Mouse (Mus musculus) T-helper 1 cell (primary cell): Measurements from ENCODE around the gene Apobr.

ENCODE experiments used
- in situ Hi-C: fragments of 300-600 bp; cut with MboI, MseI; formaldehyde crosslinking; loops from one replicate; pipeline ENCODE4 v1.15.1; 2025; ENCODE audit warnings: high pct_unique_total_duplicates

Apobr gene

GRCm38 (mm10) chr7:126584506-126584977 is at the start of gene Apobr:
Gene Apobr, plus strand, starts transcription at chr7:126584942.
- in situ Hi-C loops = no loop called here

GRCm38 (mm10) chr7:126535766-126536165 is 49.0 kb upstream of the Apobr start:
- in situ Hi-C loops = no loop called here

- in situ Hi-C loops = no loop called here
Observed at GRCm38 (mm10) chr7:126536466-126536865, 48.3 kb upstream of the Apobr start.

DNA sequence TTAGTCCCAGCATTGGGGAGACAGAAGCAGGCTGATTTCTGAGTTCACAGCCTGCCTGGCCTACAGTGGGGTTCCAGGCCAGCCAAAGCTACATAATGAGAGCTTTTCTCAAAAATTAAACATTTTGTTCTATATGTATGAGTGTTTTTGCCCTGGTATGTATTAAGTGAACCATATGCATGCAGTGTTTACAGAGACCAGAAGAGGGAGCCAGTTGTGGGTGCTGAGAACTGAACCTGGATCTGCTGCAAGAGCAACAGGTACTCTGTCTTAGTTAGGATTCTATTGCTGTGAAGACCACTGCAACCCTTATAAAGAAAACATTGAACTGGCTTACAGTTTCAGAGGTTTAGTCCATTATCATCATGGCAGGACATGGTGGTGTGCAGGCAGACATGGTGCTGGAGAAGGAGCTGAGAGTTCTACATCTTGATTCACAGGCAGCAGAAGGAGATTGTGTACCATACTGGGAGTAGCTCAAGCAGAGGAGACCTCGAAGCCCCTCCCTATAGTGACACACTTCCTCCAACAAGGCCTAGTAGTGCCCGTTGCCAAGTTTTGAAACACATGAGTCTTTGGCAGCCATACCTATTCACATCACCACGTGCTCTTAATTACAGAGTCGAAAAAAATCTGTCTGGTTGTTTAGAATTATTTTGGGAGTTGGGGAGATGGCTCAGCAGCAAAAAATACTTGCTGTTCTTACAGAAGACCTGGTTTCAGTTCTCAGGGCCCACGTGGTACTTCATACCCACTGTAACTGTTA is 46.7 kb upstream of the Apobr start:
- in situ Hi-C loops = no loop called here

DNA sequence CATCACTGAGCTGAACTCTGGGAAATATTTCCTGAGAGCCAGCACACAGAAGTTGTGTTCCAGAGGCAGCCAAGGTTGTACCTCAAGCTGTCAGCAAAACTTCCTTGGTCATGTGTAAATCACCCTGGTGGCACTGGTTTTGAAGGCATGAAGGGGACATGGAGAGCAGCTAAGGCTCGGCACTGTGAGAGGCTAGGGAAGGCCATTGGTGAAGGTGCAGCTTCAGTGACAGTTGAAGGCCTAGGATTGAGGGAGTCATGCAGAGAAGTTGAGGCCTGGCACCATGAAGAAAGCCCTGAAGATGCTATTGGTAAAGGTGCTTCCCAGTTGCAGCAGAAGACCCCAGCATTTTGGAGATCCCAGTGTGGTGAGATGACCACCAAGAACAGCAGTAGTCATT is 43.1 kb upstream of the Apobr start:
- in situ Hi-C loops = no loop called here

DNA sequence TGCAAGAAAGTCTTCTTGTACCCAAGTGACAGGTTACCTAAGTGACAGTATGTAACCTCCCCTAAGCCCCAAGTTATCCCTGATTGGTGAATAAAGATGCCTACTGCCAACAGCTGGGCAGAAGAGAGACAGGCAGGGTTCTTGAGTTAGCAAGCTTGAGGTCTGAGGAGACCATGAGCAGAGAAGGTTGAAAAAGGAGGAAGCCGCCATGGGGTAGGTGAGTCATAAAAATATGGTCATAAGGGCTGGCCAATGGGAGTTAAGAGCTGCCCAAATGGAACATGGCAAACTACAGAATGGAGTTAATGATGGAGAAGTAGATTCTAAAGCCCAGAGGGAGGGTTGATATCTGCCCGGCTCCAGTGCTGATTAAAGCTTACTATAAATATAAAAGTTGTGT is 39.1 kb upstream of the Apobr start:
- in situ Hi-C loops = no loop called here

GRCm38 (mm10) chr7:126554796-126555195 is 29.9 kb upstream of the Apobr start:
- in situ Hi-C loops = no loop called here

DNA sequence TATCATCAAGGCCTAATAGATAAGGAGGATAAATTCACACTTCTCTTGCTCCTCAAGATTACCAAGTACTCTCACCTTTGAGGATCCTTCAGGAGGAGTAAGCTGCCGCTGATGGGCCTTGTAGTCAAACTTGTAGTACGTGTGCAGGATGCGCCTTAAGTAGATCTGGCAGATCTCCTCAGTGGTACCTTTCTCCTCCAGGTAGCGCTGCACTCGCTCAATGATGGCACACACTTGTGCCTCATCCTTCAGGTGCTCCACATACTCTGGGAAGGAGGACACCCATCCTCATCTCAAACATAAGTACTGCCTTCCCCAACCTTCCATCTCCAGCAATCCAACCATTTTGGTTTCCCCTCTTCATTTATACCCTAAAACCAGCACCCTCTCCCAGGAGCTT is 28.1 kb upstream of the Apobr start:
- in situ Hi-C loops = no loop called here

GRCm38 (mm10) chr7:126565693-126566092 is 19.0 kb upstream of the Apobr start:
- in situ Hi-C loops = no loop called here

GRCm38 (mm10) chr7:126566094-126566765 is 18.5 kb upstream of the Apobr start, which contains the start of gene Eif3c:
Gene Eif3c, minus strand, starts transcription at chr7:126566411.
- in situ Hi-C loops = no loop called here

GRCm38 (mm10) chr7:126576946-126577345 is 7.8 kb upstream of the Apobr start:
- in situ Hi-C loops = loop anchor here (5.0 kb wide), 1 partner anchor 60 kb away; no protein-coding TSS in a partner anchor

DNA sequence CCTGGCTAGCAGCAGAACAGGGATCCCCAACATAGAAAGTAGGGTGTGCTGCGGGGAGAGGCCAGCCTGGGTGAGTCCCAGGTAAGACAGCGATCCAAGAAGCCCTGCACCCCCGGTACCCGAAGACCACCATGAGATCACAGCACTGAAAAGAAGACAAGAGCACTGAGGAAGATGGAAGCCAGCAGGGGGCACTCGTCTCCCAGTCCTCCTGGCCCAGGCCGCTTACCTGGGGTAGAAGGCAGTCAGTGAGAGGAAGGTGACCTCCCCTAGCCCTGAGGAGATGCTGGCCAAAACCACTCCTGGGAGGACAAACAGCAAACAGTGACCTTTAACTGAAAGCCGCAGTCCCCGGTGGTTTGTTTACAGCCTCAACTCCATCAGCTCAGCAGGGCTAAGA is 5.6 kb upstream of the Apobr start:
- in situ Hi-C loops = loop anchor here (5.0 kb wide), 1 partner anchor 58 kb away; no protein-coding TSS in a partner anchor

DNA sequence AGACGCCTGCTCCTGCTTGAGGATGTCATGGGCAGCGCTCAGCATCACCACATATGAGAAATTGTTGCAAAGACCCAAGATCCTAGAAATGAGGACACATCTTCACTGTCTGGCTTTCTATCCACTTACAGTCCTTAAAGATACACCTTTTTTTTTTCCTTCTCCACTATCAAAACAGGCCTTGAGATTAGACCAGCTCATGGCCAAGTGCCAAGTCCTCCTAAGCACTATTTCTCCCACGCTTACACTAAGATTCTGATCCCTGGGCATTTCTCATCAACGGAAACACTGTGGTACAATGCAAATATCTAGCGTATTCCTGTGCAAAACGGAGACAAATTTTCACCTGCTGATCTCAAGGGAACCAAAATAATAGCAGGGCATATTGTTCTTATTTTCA is 3.1 kb upstream of the Apobr start:
- in situ Hi-C loops = no loop called here

- in situ Hi-C loops = no loop called here
Observed at GRCm38 (mm10) chr7:126582759-126583158, 2.0 kb upstream of the Apobr start.

DNA sequence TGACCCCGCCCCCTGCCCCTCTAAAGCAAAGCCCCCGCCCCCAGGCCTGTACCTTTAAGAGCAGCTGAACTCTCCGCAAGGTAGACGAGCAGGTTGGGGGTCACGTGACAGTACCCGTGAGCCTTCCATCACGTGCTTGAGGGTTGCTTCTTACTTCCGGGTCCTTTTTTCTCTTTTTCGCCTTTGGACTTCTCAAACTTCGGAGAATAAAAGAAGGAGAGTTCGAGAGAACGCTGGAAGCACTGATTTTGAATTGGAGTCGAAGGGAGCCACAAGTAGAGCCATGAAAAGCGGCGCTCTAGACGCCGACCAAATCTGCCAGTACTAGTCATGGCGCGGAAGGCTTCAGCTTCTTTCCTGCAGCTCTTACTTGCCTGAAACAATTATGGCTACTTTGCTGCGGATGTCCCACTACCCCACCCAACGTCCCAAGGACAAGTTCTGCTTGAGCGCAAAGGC is 1.5 kb upstream of the Apobr start:
- in situ Hi-C loops = no loop called here

DNA sequence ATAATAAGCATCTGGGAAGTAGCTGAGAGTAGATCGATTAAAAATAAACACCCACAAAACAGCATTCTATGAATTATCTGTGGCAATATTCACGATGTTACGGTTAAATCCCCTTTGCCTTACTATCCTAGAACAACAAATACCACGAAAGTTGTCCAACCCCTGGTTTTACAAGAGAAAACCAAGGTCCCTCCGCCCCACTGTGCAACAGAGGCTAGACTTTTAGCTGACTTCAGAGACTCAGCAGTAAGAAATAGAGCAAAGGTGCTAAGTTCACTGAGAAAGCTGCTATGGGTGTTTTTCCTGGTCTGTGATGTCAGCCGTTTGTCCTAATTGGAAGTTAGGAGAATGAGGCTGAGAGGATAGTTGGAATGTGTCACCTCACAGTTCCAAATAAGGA is 981 bp upstream of the Apobr start:
- in situ Hi-C loops = no loop called here

DNA sequence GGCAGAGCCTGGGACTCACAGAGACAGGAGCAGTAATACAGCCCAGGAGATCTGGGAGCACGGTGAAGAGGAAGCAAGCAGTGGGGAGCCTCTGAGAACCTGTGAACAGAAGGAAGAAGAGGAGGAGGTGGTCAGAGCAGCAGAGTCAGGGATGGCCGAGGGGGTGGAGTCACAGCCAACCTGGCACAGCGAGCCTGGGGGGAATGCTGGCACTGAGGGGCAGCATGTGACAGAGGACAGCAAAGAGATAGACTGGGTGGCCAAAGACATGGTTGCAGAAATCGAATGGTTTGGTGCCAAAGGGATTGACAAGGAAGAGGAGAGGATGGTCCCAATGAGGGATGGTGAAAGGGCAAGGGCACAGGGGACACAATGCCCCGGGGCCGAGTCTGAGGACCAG is 975 bp downstream of the Apobr start, which contains the start of gene Cln3:
TSS of gene Cln3 (minus strand) at position 101 of the 400 bp plus-strand sequence.
- in situ Hi-C loops = no loop called here

DNA sequence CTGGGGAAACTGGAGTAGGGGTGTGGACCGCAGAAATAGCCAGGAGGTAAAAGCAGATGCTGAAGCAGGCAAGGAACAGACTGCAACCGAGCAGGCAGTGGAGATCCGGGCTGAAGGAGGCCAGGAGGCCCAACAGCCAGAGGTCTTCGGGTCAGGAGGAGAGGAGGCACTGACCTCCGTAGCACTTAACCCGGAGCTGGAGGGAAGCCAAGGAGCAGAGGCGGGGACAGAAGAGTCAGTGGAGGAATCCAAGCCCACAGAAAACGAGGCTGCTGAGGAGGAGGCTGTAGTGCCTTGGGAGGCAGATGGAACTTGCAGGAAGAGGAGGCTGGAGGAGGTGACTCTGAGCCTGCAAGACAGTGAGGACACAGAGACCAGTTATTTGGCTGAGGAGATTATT is 2.1 kb downstream of the Apobr start:
- in situ Hi-C loops = no loop called here

DNA sequence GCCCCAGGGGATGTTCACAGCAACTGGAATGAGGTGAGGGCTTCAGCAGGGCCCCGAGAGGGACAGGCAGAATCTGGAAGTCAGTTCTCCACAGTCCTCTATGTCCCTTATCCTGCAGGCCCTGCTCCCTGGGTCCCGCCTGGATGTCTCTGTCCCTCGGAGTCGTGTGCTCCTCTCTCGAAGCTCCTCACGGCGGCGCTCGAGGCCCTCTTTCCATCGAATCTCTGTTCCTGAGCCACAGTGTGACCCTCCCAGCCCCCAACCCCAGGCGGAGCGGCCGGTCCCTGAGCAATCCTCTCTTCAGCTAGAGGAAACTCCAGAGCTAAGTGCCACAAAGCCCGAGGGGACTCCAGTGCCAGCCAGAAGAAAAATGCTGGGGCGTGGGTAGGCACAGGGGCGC is 3.0 kb downstream of the Apobr start:
- in situ Hi-C loops = no loop called here

DNA sequence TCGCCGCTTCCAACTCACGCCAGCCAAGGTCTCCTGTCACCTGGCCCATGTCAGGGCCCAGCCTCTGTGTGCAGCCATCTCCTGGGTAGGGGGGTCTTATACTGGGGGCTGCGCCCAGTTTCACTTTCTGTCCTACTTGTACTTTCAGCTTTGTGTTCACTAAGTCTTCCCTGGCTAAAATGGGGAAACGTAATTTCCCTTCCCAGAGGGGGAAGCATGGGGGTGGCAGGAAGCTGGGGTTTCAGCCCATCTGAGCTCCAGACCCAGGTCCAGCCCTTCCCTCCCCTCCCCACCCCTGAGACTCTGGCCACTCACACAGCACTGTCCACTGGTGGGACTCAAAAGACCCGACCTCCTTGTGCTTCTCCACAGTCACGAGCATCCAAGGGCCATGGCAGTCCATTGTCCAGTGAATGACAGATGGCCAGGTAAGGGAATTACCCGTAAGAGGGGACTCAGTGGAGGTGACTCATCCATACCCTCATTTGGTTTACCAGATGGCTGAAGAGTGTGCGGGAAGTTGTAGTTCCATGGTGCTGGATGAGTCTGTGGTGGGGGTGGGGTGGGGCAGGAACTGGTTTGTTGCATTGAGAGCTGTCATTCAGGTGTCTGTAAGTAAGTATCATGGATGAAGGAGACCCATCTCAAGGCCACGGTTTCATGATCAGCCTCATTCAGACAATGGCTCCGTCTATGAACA is 10.3 kb downstream of the Apobr start, which contains the start of gene Il27:
TSS of gene Il27 (minus strand) at position 80 of the 700 bp plus-strand sequence.
- in situ Hi-C loops = no loop called here

DNA sequence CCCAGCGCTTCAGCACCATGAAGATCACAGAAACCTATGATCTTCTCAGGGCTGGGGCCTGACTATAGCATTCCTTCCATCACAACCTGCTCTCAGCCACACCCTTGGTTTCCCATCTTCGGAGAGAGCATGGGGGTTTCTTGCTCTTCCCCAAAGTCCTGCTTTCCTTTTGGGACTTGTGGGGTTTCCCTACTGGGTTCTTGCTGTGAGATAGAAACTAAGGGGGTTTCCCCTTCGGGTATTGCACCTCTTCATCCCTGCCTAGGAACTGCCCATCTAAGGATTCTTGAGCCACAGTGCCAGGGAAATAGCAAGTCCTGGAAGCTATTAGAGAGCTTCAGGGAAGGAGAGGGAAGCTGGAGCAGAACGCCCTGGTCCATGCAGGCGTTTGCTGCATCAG is 11.1 kb downstream of the Apobr start:
- in situ Hi-C loops = no loop called here

- in situ Hi-C loops = no loop called here
Observed at GRCm38 (mm10) chr7:126596414-126596813, 11.7 kb downstream of the Apobr start.
